In the genomic region with DNA sequence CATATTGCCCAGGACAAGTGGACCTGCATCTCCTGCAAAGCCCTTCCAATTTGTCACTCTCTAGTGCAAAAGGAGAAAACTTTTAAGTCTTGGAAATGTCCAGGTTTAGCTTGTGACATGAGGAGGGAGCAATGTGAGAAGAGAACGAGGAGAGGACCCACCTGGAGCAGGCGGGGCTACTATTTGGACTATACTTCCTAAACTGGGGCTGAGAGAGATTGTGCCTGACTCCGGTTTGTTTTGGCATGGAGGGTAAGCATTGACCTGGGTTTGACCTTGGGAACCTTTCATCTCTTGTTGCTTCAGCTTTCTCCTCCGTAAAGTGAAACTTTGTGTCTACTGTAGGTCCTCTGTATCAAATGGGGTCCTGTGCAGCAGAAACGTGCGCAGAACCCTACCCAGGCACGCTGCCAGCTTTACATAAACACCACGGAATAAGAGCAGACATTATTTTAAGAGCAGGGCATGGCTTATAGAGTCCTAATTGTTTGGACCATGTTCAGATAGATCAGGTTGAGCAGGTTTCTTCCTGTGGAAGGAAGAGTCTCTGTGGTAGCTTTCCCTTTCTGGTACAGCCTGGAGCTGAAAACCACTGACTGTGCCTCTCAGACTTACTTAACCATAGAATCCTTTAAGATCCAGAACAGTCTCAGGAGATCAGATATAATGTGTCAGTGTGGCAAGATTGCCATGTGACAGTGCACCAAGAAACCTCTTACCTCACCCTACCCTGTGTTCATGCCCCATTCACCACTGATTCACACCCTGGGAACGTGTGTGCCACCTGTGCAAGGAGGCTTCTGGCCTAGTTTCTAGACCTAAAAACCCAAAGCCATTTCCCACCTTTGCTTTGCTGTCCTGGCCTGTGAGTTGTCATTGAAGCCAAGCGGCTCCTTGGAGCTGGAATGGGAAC, we compare ENCODE assay signal across 11 mouse cellular contexts.
DNase-seq lines count a peak whose midpoint lies in the region; ATAC-seq lines count a peak whose summit lies in the region.
"Had no signal": no experiment of that assay in that cellular context is flagged by ENCODE, and none has a peak within 500 bp of the region (broad histone marks: within the 10 kb centered on the region; RNA-seq: fewer than 3 reads in every experiment).

No protein-coding gene starts in this region.

- DNase-seq in heart, adult 8-10 months (ENCODE audit: low spot score): no peak
- peak; percentile 93 for DNase-seq in gonadal fat pad, adult 2 months (ENCODE audit: low read depth)
- DNase-seq in layer of hippocampus, postnatal 25 days (ENCODE audit: extremely low spot score in 1 of 2, low spot score in 1 of 2): no peak
- DNase-seq: cerebellum, adult 9-10 months had no signal

- H3K9ac ChIP-seq in heart, embryonic 13.5 days: peak overlapping the region; percentile 20
- no peak overlapping the region for H3K9ac ChIP-seq in liver, embryonic 16.5 days (ENCODE audit: low read depth, low read length)
- H3K9ac ChIP-seq in liver, embryonic 12.5 days: no peak overlapping the region
- no peak overlapping the region for H3K9ac ChIP-seq in stomach, embryonic 15.5 days

- no peaks in the 10 kb centered on the region for H3K27me3 ChIP-seq in heart, embryonic 13.5 days (replicated peaks)
- no peaks in the 10 kb centered on the region for H3K27me3 ChIP-seq in liver, embryonic 16.5 days (ENCODE audit: control insufficient read depth, insufficient read depth, low read depth, low read length)
- H3K27me3 ChIP-seq in liver, embryonic 12.5 days (replicated peaks): no peaks in the 10 kb centered on the region
- H3K27me3 ChIP-seq in stomach, embryonic 15.5 days (replicated peaks): no peaks in the 10 kb centered on the region

- peaks cover 63% of the 10 kb centered on the region for H3K4me1 ChIP-seq in heart, embryonic 13.5 days
- H3K4me1 ChIP-seq in liver, embryonic 16.5 days (ENCODE audit: control insufficient read depth, low read depth, low read length): no peaks in the 10 kb centered on the region; the same call in 1 of the 2 replicates
- H3K4me1 ChIP-seq in liver, embryonic 12.5 days: no peaks in the 10 kb centered on the region
- peaks cover 15% of the 10 kb centered on the region for H3K4me1 ChIP-seq in stomach, embryonic 15.5 days

- H3K27ac ChIP-seq in heart, embryonic 13.5 days (replicated peaks): peak overlapping the region; percentile 72
- H3K27ac ChIP-seq in liver, embryonic 16.5 days (ENCODE audit: low read length): no peak overlapping the region
- H3K27ac ChIP-seq in liver, embryonic 12.5 days: no peak overlapping the region
- peak overlapping the region; percentile 52 for H3K27ac ChIP-seq in stomach, embryonic 15.5 days
- H3K27ac ChIP-seq: hindbrain, postnatal 0 days; macrophage had no signal

- peaks cover 3% of the 10 kb centered on the region; the same call in 1 of the 2 replicates for H3K36me3 ChIP-seq in heart, embryonic 13.5 days
- H3K36me3 ChIP-seq in liver, embryonic 16.5 days (ENCODE audit: control insufficient read depth, insufficient read depth): no peaks in the 10 kb centered on the region
- no peaks in the 10 kb centered on the region for H3K36me3 ChIP-seq in liver, embryonic 12.5 days
- H3K36me3 ChIP-seq in stomach, embryonic 15.5 days: no peaks in the 10 kb centered on the region

- peak overlapping the region; percentile 54 for H3K4me2 ChIP-seq in heart, embryonic 13.5 days
- H3K4me2 ChIP-seq in liver, embryonic 16.5 days (ENCODE audit: low read depth, low read length): no peak overlapping the region
- no peak overlapping the region for H3K4me2 ChIP-seq in liver, embryonic 12.5 days
- peak overlapping the region; percentile 34 for H3K4me2 ChIP-seq in stomach, embryonic 15.5 days

- no peaks in the 10 kb centered on the region for H3K9me3 ChIP-seq in heart, embryonic 13.5 days
- no peaks in the 10 kb centered on the region for H3K9me3 ChIP-seq in liver, embryonic 16.5 days (replicated peaks; ENCODE audit: control insufficient read depth, low read length)
- no peaks in the 10 kb centered on the region for H3K9me3 ChIP-seq in liver, embryonic 12.5 days (replicated peaks)
- H3K9me3 ChIP-seq in stomach, embryonic 15.5 days: no peaks in the 10 kb centered on the region

- no peak for ATAC-seq in heart, embryonic 13.5 days (ENCODE audit: extremely low read depth, insufficient number of reproducible peaks, low FRiP score, low TSS enrichment)
- ATAC-seq in liver, embryonic 16.5 days (ENCODE audit: low read depth): peak; percentile 19; the same call in 1 of the 2 replicates
- ATAC-seq in liver, embryonic 12.5 days: no peak
- ATAC-seq in stomach, embryonic 15.5 days (ENCODE audit: insufficient read depth, low FRiP score, low read depth): peak; percentile 65; the same call in 1 of the 2 replicates
- ATAC-seq: CD4-positive, CD25-positive, alpha-beta regulatory T cell, adult 4 months; hindbrain, postnatal 0 days had no signal

- WGBS in heart, embryonic 13.5 days: 35% methylated on average over 10 of the region's 10 CpGs
- WGBS in liver, embryonic 16.5 days (ENCODE audit: insufficient replicate concordance): 56% methylated on average over 10 of the region's 10 CpGs
- WGBS in liver, embryonic 12.5 days (ENCODE audit: insufficient replicate concordance): 64% methylated on average over 10 of the region's 10 CpGs
- 31% methylated on average over 10 of the region's 10 CpGs for WGBS in stomach, embryonic 15.5 days

- no peak overlapping the region; the same call in 1 of the 2 replicates for H3K4me3 ChIP-seq in heart, embryonic 13.5 days
- H3K4me3 ChIP-seq in liver, embryonic 16.5 days (ENCODE audit: low read depth, low read length): no peak overlapping the region
- no peak overlapping the region for H3K4me3 ChIP-seq in liver, embryonic 12.5 days
- no peak overlapping the region for H3K4me3 ChIP-seq in stomach, embryonic 15.5 days (replicated peaks)

Comparison
In these comparisons a context has a peak if more than half of its experiments do, and no peak if none do; other contexts are left out.
1. ATAC-seq: peak in liver, embryonic 16.5 days (single experiment) and stomach, embryonic 15.5 days (single experiment); none in heart, embryonic 13.5 days (single experiment) and liver, embryonic 12.5 days (single experiment).
2. H3K27ac ChIP-seq: peak in heart, embryonic 13.5 days (single experiment) and stomach, embryonic 15.5 days (single experiment); none in liver, embryonic 16.5 days (single experiment) and liver, embryonic 12.5 days (single experiment).
3. H3K4me2 ChIP-seq: peak in heart, embryonic 13.5 days (single experiment) and stomach, embryonic 15.5 days (single experiment); none in liver, embryonic 16.5 days (single experiment) and liver, embryonic 12.5 days (single experiment).